Mouse (Mus musculus) E14TG2a.4 (cell line): Measurements from ENCODE around the gene 1700061G19Rik.

ENCODE experiments used
- CTCF ChIP-seq: conservative IDR thresholded peaks from 2 replicates; pipeline ENCODE4 v1.5.1; 2014; ENCODE audit warnings: low read length
- NANOG ChIP-seq: IDR thresholded peaks from 2 replicates; pipeline ENCODE4 v1.6.1; 2014; ENCODE audit warnings: borderline replicate concordance, low read length, mixed read lengths
- POU5F1 ChIP-seq: IDR thresholded peaks from 2 replicates; pipeline ENCODE4 v1.6.1; 2014; ENCODE audit warnings: low read length, borderline replicate concordance

GRCm38 (mm10) chr17:56906166-56906565 lies 30.9 kb downstream of the 1700061G19Rik start:
- no peak for TF ChIP-seq CTCF
- TF ChIP-seq NANOG: no peak
- TF ChIP-seq POU5F1: no peak
